Mouse (Mus musculus): ENCODE measurements around the gene Gm21319.
"Not testable (repeated sequence)": the region's sequence is repeated elsewhere in the genome, so short reads cannot be mapped to it uniquely, and the experiment has no call there.

Gm21319 gene

DNA sequence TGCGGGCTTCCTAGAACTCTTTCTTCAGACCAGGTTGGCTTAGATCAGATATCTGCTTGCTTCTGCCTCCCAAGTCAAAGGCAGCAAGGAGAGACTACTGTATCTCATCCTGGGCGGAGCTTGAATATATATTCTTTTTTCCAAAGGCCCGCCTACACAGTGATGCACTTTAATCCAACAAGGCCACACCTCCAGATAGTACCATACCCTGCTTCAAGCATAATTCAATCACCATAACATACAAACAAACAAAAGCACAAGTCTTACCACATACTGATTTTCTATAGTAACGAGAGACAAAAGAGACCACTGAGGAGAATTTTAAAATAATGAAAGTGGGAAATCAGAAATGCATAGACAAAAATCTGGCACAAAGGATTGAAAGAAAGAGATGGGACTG, at the start of gene Gm21319:
Gm21319 (minus strand) TSS at position 101 of the 400 bp plus-strand sequence.
- not testable (repeated sequence) for DNase-seq (ENCODE audit: low read depth, low spot score)

DNA sequence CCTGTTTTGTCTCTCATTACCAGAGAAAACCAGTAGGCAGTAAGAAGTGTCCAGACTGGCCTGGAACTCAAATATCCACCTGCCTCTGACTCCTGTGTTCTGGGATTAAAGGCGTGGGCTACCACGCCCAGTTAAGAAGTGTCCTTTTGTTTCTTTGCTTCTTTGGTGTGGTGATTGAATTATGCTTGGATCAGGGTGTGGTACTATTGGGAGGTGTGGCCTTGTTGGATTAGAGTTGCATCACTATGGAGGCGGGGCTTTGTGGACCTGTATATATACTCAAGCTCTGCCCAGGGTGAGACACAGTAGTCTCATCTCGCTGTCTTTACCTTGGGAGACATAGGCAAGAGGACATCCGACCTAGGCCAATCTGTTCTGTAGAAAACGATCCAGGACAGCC, 40.7 kb upstream of the Gm21319 start, which contains the start of gene BB287469:
BB287469 (plus strand) TSS at position 301 of the 400 bp plus-strand sequence.
- DNase-seq (ENCODE audit: low read depth, low spot score): not testable (repeated sequence)

DNA sequence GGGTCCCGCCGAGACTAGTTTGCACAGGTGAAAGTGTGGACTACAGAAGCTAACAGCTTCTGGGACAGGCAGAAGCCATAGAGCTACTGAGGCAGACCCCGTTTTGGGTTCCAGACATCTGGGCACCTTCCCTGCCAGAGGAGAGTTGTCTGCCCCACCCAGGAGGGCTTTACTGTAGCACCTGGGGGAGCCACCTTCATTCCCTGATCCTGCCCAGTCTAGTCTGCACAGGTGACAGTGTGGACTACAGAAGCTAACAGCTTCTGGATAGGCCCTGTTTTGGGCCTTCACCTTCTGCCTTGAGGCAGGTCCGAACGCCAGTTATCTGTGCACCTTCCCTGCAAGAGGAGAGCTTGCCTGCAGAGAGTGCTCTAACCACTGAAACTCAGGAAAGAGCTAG, 22.4 kb upstream of the Gm21319 start:
- DNase-seq (ENCODE audit: low read depth, low spot score): not testable (repeated sequence)

DNA sequence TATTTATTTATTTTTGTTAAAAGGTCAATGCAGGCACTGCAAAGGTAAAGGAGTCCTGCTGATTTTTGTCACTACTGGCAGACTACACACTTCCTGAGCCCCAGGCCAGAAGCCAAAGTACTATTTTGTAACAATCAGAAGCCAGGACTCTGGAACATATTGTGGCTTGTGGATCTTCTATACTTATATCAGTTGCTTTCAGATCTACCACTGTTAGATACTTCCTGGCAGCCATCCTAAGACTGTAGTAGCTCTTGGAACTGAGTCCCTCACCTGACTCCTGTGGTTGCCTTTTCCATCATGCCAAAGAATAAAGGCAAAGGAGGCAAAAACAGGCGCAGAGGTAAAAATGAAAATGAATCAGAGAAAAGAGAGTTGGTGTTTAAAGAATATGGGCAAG, 19.7 kb upstream of the Gm21319 start, which contains the start of gene Gm21936:
Gm21936 (plus strand) TSS at position 301 of the 400 bp plus-strand sequence.
- not testable (repeated sequence) for DNase-seq (ENCODE audit: low read depth, low spot score)

Measured in A20 (cell line).